ENCODE assay signal across 16 mouse cellular contexts in genomic region chr3:37789143-37789697, GRCm38 (mm10).
DNase-seq lines count a peak whose midpoint lies in the region; ATAC-seq and TF ChIP-seq lines count a peak whose summit lies in the region.
"Had no signal": no experiment of that assay in that cellular context is flagged by ENCODE, and none has a peak within 500 bp of the region (broad histone marks: within the 10 kb centered on the region; RNA-seq: fewer than 3 reads in every experiment).

No protein-coding gene starts in this region.

- peaks cover 13% of the 10 kb centered on the region; the same call in 1 of the 2 replicates for H3K4me1 ChIP-seq in forebrain, embryonic 10.5 days
- no peaks in the 10 kb centered on the region for H3K4me1 ChIP-seq in forebrain, embryonic 16.5 days (replicated peaks; ENCODE audit: control insufficient read depth, insufficient read depth, low read length)
- H3K4me1 ChIP-seq in lung, postnatal 0 days (ENCODE audit: insufficient read depth, low read depth, low read length): peaks cover 6% of the 10 kb centered on the region; the same call in 1 of the 2 replicates
- peaks cover 3% of the 10 kb centered on the region for H3K4me1 ChIP-seq in lung, adult 2 months (ENCODE audit: control insufficient read depth, insufficient read depth, low read length)
- peaks cover 35% of the 10 kb centered on the region for H3K4me1 ChIP-seq in limb, embryonic 14.5 days (ENCODE audit: control insufficient read depth, insufficient read depth, low read length)
- H3K4me1 ChIP-seq: midbrain, embryonic 15.5 days had no signal

- no peak for DNase-seq in forebrain, embryonic 10.5 days (ENCODE audit: extremely low spot score, low spot score)
- DNase-seq in lung, postnatal 0 days (ENCODE audit: low spot score): peak; percentile 24
- no peak for DNase-seq in lung, adult 2 months
- DNase-seq in limb, embryonic 14.5 days (ENCODE audit: low spot score): peak; percentile 45
- DNase-seq in urinary bladder, postnatal 14 days (ENCODE audit: low spot score): no peak
- no peak for DNase-seq in cerebellum, adult 8-10 months
- DNase-seq: embryo, embryonic 11 days; retina, postnatal 1 day had no signal

- no peak for TF ChIP-seq EP300 in lung, postnatal 0 days (IDR thresholded peaks at IDR 0.05)

- H3K27me3 ChIP-seq in forebrain, embryonic 10.5 days (ENCODE audit: poor library complexity, severe bottlenecking): peaks cover 11% of the 10 kb centered on the region
- no peaks in the 10 kb centered on the region for H3K27me3 ChIP-seq in forebrain, embryonic 16.5 days (replicated peaks; ENCODE audit: control insufficient read depth, insufficient read depth, low read length)
- H3K27me3 ChIP-seq in lung, postnatal 0 days (replicated peaks; ENCODE audit: insufficient read depth, low read length): no peaks in the 10 kb centered on the region
- H3K27me3 ChIP-seq in limb, embryonic 14.5 days (ENCODE audit: control insufficient read depth, insufficient read depth, low read length): no peaks in the 10 kb centered on the region
- H3K27me3 ChIP-seq: midbrain, embryonic 15.5 days had no signal

- no peak for ATAC-seq in forebrain, embryonic 16.5 days
- ATAC-seq in lung, postnatal 0 days: no peak
- peak; percentile 43; the same call in 1 of the 2 replicates for ATAC-seq in limb, embryonic 14.5 days (ENCODE audit: low FRiP score, low read depth)
- ATAC-seq in erythroid progenitor cell, adult 5-6 weeks (replicated peaks; ENCODE audit: low FRiP score, poor library complexity, severe bottlenecking): no peak
- ATAC-seq: CD4-positive, CD25-positive, alpha-beta regulatory T cell, adult 4 months; midbrain, embryonic 15.5 days had no signal

- H3K36me3 ChIP-seq in forebrain, embryonic 10.5 days (replicated peaks): no peaks in the 10 kb centered on the region
- H3K36me3 ChIP-seq in forebrain, embryonic 16.5 days (ENCODE audit: control insufficient read depth, insufficient read depth): no peaks in the 10 kb centered on the region
- H3K36me3 ChIP-seq in lung, postnatal 0 days (ENCODE audit: insufficient read depth, low read length): no peaks in the 10 kb centered on the region
- H3K36me3 ChIP-seq in limb, embryonic 14.5 days (ENCODE audit: control insufficient read depth, insufficient read depth, low read length): no peaks in the 10 kb centered on the region
- H3K36me3 ChIP-seq: G1E; heart, embryonic 13.5 days; midbrain, embryonic 15.5 days had no signal

- H3K9me3 ChIP-seq in forebrain, embryonic 10.5 days: no peaks in the 10 kb centered on the region
- H3K9me3 ChIP-seq in forebrain, embryonic 16.5 days (ENCODE audit: control insufficient read depth, low read length): no peaks in the 10 kb centered on the region
- no peaks in the 10 kb centered on the region for H3K9me3 ChIP-seq in lung, postnatal 0 days (ENCODE audit: low read length)
- H3K9me3 ChIP-seq in limb, embryonic 14.5 days (ENCODE audit: control insufficient read depth, low read length): no peaks in the 10 kb centered on the region
- H3K9me3 ChIP-seq: G1E; heart, embryonic 13.5 days; megakaryocyte, embryonic 14.5 days; midbrain, embryonic 15.5 days had no signal

- no peak overlapping the region for H3K9ac ChIP-seq in forebrain, embryonic 16.5 days (replicated peaks; ENCODE audit: low read depth, low read length)
- no peak overlapping the region for H3K9ac ChIP-seq in lung, postnatal 0 days (replicated peaks; ENCODE audit: low read depth)
- no peak overlapping the region for H3K9ac ChIP-seq in limb, embryonic 14.5 days (ENCODE audit: low read depth, low read length, severe bottlenecking)
- H3K9ac ChIP-seq: heart, embryonic 13.5 days; midbrain, embryonic 15.5 days had no signal

- H3K27ac ChIP-seq in forebrain, embryonic 10.5 days: 0 out of 2 replicates have a peak overlapping the region, but pooled peaks have one; percentile 11
- H3K27ac ChIP-seq in forebrain, embryonic 16.5 days (ENCODE audit: low read length): no peak overlapping the region
- no peak overlapping the region for H3K27ac ChIP-seq in lung, postnatal 0 days (ENCODE audit: low read length)
- peak overlapping the region; percentile 76 for H3K27ac ChIP-seq in limb, embryonic 14.5 days (replicated peaks; ENCODE audit: low read depth, low read length)
- H3K27ac ChIP-seq: left cerebral cortex, adult 2 months; midbrain, embryonic 15.5 days had no signal

- no peak for TF ChIP-seq POLR2A in lung, adult 2 months (IDR thresholded peaks at IDR 0.05; ENCODE audit: borderline replicate concordance, extremely low read depth, low read depth, low read length)
- TF ChIP-seq POLR2A in limb, embryonic 14.5 days (IDR thresholded peaks at IDR 0.05; ENCODE audit: borderline replicate concordance, extremely low read depth, insufficient read depth, insufficient read length): no peak

- no peak overlapping the region for H3K4me2 ChIP-seq in forebrain, embryonic 16.5 days (ENCODE audit: low read length)
- no peak overlapping the region for H3K4me2 ChIP-seq in lung, postnatal 0 days (replicated peaks; ENCODE audit: low read depth, low read length)
- no peak overlapping the region for H3K4me2 ChIP-seq in limb, embryonic 14.5 days (replicated peaks; ENCODE audit: low read depth, low read length, severe bottlenecking)
- H3K4me2 ChIP-seq: midbrain, embryonic 15.5 days had no signal

- no peak overlapping the region for H3K4me3 ChIP-seq in forebrain, embryonic 10.5 days
- H3K4me3 ChIP-seq in forebrain, embryonic 16.5 days (replicated peaks; ENCODE audit: low read length): no peak overlapping the region
- H3K4me3 ChIP-seq in lung, postnatal 0 days (ENCODE audit: low read depth, low read length): no peak overlapping the region
- H3K4me3 ChIP-seq in lung, adult 2 months (replicated peaks; ENCODE audit: extremely low read depth, low read depth, low read length): no peak overlapping the region
- H3K4me3 ChIP-seq in limb, embryonic 14.5 days (replicated peaks; ENCODE audit: low read length): no peak overlapping the region
- H3K4me3 ChIP-seq: heart, embryonic 13.5 days; left cerebral cortex, adult 2 months; megakaryocyte, embryonic 14.5 days; midbrain, embryonic 15.5 days had no signal

- 83% methylated on average over 11 of the region's 11 CpGs for WGBS in forebrain, embryonic 10.5 days
- WGBS in forebrain, embryonic 16.5 days: 83% methylated on average over 11 of the region's 11 CpGs
- WGBS in lung, postnatal 0 days: 62% methylated on average over 11 of the region's 11 CpGs
- 71% methylated on average over 11 of the region's 11 CpGs for WGBS in lung, adult 2 months
- WGBS in limb, embryonic 14.5 days: 35% methylated on average over 11 of the region's 11 CpGs

- TF ChIP-seq CTCF in lung, postnatal 0 days (IDR thresholded peaks at IDR 0.05): no peak
- TF ChIP-seq CTCF in lung, adult 2 months (IDR thresholded peaks at IDR 0.05; ENCODE audit: insufficient read depth, low read length): no peak

Comparison
In these comparisons a context has a peak if more than half of its experiments do, and no peak if none do; other contexts are left out.
1. DNase-seq: peak in lung, postnatal 0 days (single experiment) and limb, embryonic 14.5 days (single experiment); none in forebrain, embryonic 10.5 days (single experiment), lung, adult 2 months (single experiment), urinary bladder, postnatal 14 days (single experiment) and cerebellum, adult 8-10 months (single experiment).
2. H3K27ac ChIP-seq: peak in forebrain, embryonic 10.5 days (single experiment) and limb, embryonic 14.5 days (single experiment); none in forebrain, embryonic 16.5 days (single experiment) and lung, postnatal 0 days (single experiment).